In genomic region chr2:151543063-151543895, GRCm38 (mm10) we compare ENCODE assay signal across 8 mouse cellular contexts. TPM values are rescaled to one million over a fixed set of nuclear protein-coding genes. Genes with fewer than 3 reads are reported as not detected.
DNase-seq lines count a peak whose midpoint lies in the region; ATAC-seq lines count a peak whose summit lies in the region.

No protein-coding gene starts in this region.

- H3K9ac ChIP-seq in forebrain, embryonic 14.5 days (ENCODE audit: low read length), result peak overlapping the region; percentile 97
- H3K9ac ChIP-seq in hindbrain, embryonic 13.5 days, result peak overlapping the region; percentile 98

- H3K4me1 ChIP-seq in forebrain, embryonic 14.5 days (ENCODE audit: control insufficient read depth, insufficient read depth, low read length), result peaks cover 23% of the 10 kb centered on the region
- peaks cover 47% of the 10 kb centered on the region for H3K4me1 ChIP-seq in hindbrain, embryonic 13.5 days (replicated peaks)

- peak overlapping the region; percentile 92 for H3K4me3 ChIP-seq in forebrain, embryonic 14.5 days (ENCODE audit: low read depth, low read length)
- H3K4me3 ChIP-seq in hindbrain, embryonic 13.5 days, result peak overlapping the region; percentile 97

- ATAC-seq in forebrain, embryonic 14.5 days, result peak; percentile 19; the same call in 1 of the 2 replicates
- 0 out of 2 replicates have a peak, but pooled peaks have one; percentile 19 for ATAC-seq in hindbrain, embryonic 13.5 days (ENCODE audit: low FRiP score)

- peak overlapping the region; percentile 59 for H3K4me2 ChIP-seq in forebrain, embryonic 14.5 days (ENCODE audit: low read length)
- peak overlapping the region; percentile 82 for H3K4me2 ChIP-seq in hindbrain, embryonic 13.5 days

- DNase-seq in adrenal gland, adult (ENCODE audit: inconsistent age in 2 of 2, low spot score in 1 of 2), result peak; percentile 55 to 85
- DNase-seq in adrenal gland, adult 18-20 months (ENCODE audit: low spot score in 2 of 2), result no peak
- DNase-seq in brain, adult 2 months (ENCODE audit: low read depth, low spot score), result peak; percentile 83
- peak; percentile 70 for DNase-seq in forebrain, embryonic 14.5 days (ENCODE audit: low spot score)
- peak; percentile 30 to 49 for DNase-seq in layer of hippocampus, postnatal 36 days
- peak; percentile 73 for DNase-seq in lung, postnatal 25 days (ENCODE audit: low spot score)
- peak; percentile 24 for DNase-seq in splenic B cell, adult 2 months (ENCODE audit: low read depth, low spot score)

- peaks cover 40% of the 10 kb centered on the region for H3K36me3 ChIP-seq in forebrain, embryonic 14.5 days (ENCODE audit: control insufficient read depth, insufficient read depth, low read length)
- peaks cover 38% of the 10 kb centered on the region for H3K36me3 ChIP-seq in hindbrain, embryonic 13.5 days
- H3K36me3 ChIP-seq in splenic B cell, adult 2 months (ENCODE audit: control insufficient read depth, insufficient read depth, low read length, poor library complexity, severe bottlenecking), result no peaks in the 10 kb centered on the region

- peak overlapping the region; percentile 89 for H3K27ac ChIP-seq in forebrain, embryonic 14.5 days (ENCODE audit: low read depth, low read length)
- H3K27ac ChIP-seq in hindbrain, embryonic 13.5 days, result peak overlapping the region; percentile 93

- no peaks in the 10 kb centered on the region for H3K9me3 ChIP-seq in forebrain, embryonic 14.5 days (replicated peaks; ENCODE audit: control insufficient read depth, low read length)
- H3K9me3 ChIP-seq in hindbrain, embryonic 13.5 days, result no peaks in the 10 kb centered on the region

- H3K27me3 ChIP-seq in forebrain, embryonic 14.5 days (replicated peaks; ENCODE audit: control insufficient read depth, insufficient read depth, low read length), result no peaks in the 10 kb centered on the region
- no peaks in the 10 kb centered on the region for H3K27me3 ChIP-seq in hindbrain, embryonic 13.5 days
- H3K27me3 ChIP-seq in splenic B cell, adult 2 months (ENCODE audit: control insufficient read depth, insufficient read depth, low read length, poor library complexity, severe bottlenecking), result no peaks in the 10 kb centered on the region

- 2% methylated on average over 21 of the region's 21 CpGs for WGBS in forebrain, embryonic 14.5 days
- WGBS in hindbrain, embryonic 13.5 days, result 1% methylated on average over 21 of the region's 21 CpGs

RNA-seq across cellular contexts. Expression of gene Fkbp1a, which starts 1.0 kb away (rescaled TPM):
- total RNA-seq in adrenal gland, adult 18-20 months (2021), result 100 to 1,000 TPM; 257 to 301 TPM
- 631 and 644 TPM in 2 replicates for polyA plus RNA-seq in forebrain, embryonic 14.5 days (2014; fragmentation: Nextera tagmentation; extraction: Ambion mirVana)
- 587 and 616 TPM in 2 replicates for polyA plus RNA-seq in hindbrain, embryonic 13.5 days (2015; fragmentation: Nextera tagmentation; extraction: Ambion mirVana)
- 100 to 1,000 TPM; 926 to 966 TPM for total RNA-seq in layer of hippocampus, postnatal 36 days (2021)

RNA-seq across cellular contexts. Expression of gene Sdcbp2, which starts 29.1 kb away (rescaled TPM):
- total RNA-seq in adrenal gland, adult 18-20 months (2021), result 1 to 10 TPM in 1 of 2 experiments, under 1 TPM in 1; 0.80 to 2.0 TPM
- polyA plus RNA-seq in forebrain, embryonic 14.5 days (2014; fragmentation: Nextera tagmentation; extraction: Ambion mirVana), result 1.2 and 1.3 TPM in 2 replicates
- 0.54 and 0.90 TPM in 2 replicates for polyA plus RNA-seq in hindbrain, embryonic 13.5 days (2015; fragmentation: Nextera tagmentation; extraction: Ambion mirVana)
- total RNA-seq in layer of hippocampus, postnatal 36 days (2021), result 1 to 10 TPM; 1.5 to 1.6 TPM

RNA-seq across cellular contexts. Expression of gene Nsfl1c, which starts 49.3 kb away (rescaled TPM):
- 100 to 1,000 TPM; 143 to 159 TPM for total RNA-seq in adrenal gland, adult 18-20 months (2021)
- 247 and 248 TPM in 2 replicates for polyA plus RNA-seq in forebrain, embryonic 14.5 days (2014; fragmentation: Nextera tagmentation; extraction: Ambion mirVana)
- 276 and 291 TPM in 2 replicates for polyA plus RNA-seq in hindbrain, embryonic 13.5 days (2015; fragmentation: Nextera tagmentation; extraction: Ambion mirVana)
- 100 to 1,000 TPM; 144 to 148 TPM for total RNA-seq in layer of hippocampus, postnatal 36 days (2021)

Comparison
In these comparisons a context has a peak if more than half of its experiments do, and no peak if none do; other contexts are left out.
1. DNase-seq: peak in adrenal gland, adult (2 of 2), brain, adult 2 months (single experiment), forebrain, embryonic 14.5 days (single experiment), layer of hippocampus, postnatal 36 days (2 of 2), lung, postnatal 25 days (single experiment) and splenic B cell, adult 2 months (single experiment); none in adrenal gland, adult 18-20 months (0 of 2).